Mouse (Mus musculus) heart, postnatal 25 days (tissue): Measurements from ENCODE around the gene Dmtf1. TPM values are rescaled to one million over a fixed set of nuclear protein-coding genes. Genes with fewer than 3 reads are reported as not detected.
"Not testable (repeated sequence)": the region's sequence is repeated elsewhere in the genome, so short reads cannot be mapped to it uniquely, and the experiment has no call there.

Source experiments
- DNase-seq: peaks from one replicate; pipeline ENCODE4 v3.0.0; 2022; ENCODE audit warnings: low spot score
- intact Hi-C: fragments of 180-260 bp; cut with DNase I; formaldehyde crosslinking; loops from one replicate; pipeline ENCODE4 v1.15.1; 2025
- total RNA-seq, 2 experiments: library from RNA; stranded (reverse); gene quantifications; 2 replicates each; pipeline ENCODE4 v1.2.3; 2021

Gene Dmtf1
- total RNA-seq = 10 to 100 TPM; 14.3 to 15.9 TPM

DNA sequence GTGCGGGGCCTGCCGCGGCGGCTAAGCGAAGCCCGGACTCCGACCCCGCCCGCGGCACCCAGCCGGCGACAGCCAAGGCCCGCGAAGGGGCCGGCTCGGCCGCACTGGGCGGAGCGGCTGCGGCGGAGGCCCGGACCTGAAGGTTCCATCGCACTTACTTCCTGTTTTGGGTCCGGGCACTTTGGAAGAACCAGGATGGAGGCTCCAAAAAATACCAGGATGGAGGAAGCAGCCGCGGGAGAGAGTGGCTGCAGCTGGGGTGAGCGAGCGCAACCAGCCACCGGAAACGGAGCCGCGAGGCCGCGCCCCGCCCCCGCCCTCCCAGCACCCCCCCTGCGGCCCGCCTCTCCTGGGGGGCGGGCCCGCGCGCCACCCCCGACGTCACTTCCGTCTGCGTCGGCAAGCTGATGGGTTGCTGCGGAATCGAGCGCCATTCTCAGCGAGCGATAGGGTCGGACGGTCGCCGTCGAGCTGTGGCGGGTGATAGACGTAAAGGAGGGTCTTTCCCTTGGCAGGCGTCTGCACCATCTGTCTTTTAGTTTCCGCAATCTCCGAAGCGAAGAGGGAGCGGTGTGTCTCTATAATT, at the start of gene Dmtf1:
Gene Dmtf1, minus strand, starts transcription at position 321 of the 586 bp plus-strand sequence.
- DNase-seq = peak; percentile 84
- intact Hi-C loops = loop anchor here (5.0 to 10.0 kb wide), 4 partner anchors 59 to 739 kb away; partner anchors contain the start of genes Crot, Dbf4, Slc25a40 and Tmem243

- intact Hi-C loops = no loop called here
- no peak for DNase-seq
These were observed 24.9 kb upstream of the Dmtf1 start for GRCm38 (mm10) chr5:9186467-9186866.

GRCm38 (mm10) chr5:9173295-9173694, 11.7 kb upstream of the Dmtf1 start:
- intact Hi-C loops = no loop called here
- no peak for DNase-seq

GRCm38 (mm10) chr5:9169328-9170005, 7.9 kb upstream of the Dmtf1 start:
- intact Hi-C loops = loop anchor here (1.0 to 10.0 kb wide), 2 partner anchors 258 to 305 kb away; no protein-coding TSS in a partner anchor
- not testable (repeated sequence) for DNase-seq

DNA sequence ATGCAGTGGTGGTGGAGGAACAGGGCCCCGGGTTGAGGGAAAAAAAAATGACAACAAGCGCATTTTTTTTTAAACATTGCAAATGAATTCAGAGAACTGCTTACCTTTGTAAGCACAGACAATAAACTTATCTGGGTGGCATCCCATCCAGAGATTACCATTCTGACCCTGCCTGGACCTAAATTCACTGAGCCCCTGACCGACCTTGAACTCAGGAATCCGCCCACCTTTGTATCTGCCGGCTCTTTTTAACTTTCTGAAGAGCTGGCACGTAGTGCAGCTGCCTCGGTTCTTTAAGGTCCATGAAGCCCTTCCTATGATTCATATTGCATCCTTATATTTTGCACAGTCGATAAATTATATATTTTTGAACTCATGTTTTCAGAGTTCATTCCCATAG, 4.8 kb upstream of the Dmtf1 start:
- DNase-seq = no peak
- intact Hi-C loops = loop anchor here (10.0 kb wide), 1 partner anchor 302 kb away; no protein-coding TSS in a partner anchor

DNA sequence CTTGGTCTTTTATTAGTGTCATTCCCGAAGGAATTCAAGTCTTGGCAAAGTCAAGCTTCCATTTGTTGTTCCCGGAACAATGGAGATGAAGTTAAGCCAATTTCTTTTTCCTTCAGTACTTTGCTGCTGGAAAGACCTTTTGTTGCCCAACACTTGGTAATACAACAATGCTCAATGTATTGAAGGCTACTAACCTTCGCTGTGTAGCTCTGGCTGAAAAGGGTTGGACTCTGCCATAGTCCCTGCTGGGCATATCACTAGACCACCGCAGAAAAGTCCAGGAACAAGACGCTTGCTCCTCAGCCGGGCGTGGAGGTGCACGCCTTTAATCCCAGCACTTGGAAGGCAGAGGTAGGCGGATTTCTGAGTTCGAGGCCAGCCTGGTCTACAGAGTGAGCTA, 3.6 kb upstream of the Dmtf1 start:
- intact Hi-C loops = loop anchor here (10.0 kb wide), 1 partner anchor 300 kb away; no protein-coding TSS in a partner anchor
- DNase-seq = not testable (repeated sequence)

GRCm38 (mm10) chr5:9163411-9163810, 1.8 kb upstream of the Dmtf1 start:
- DNase-seq = no peak
- intact Hi-C loops = loop anchor here (5.0 to 10.0 kb wide), 4 partner anchors 61 to 741 kb away; partner anchors contain the start of genes Crot, Dbf4, Slc25a40 and Tmem243

GRCm38 (mm10) chr5:9162088-9162487, 512 bp upstream of the Dmtf1 start:
- no peak for DNase-seq
- intact Hi-C loops = loop anchor here (5.0 to 10.0 kb wide), 4 partner anchors 60 to 740 kb away; partner anchors contain the start of genes Crot, Dbf4, Slc25a40 and Tmem243

DNA sequence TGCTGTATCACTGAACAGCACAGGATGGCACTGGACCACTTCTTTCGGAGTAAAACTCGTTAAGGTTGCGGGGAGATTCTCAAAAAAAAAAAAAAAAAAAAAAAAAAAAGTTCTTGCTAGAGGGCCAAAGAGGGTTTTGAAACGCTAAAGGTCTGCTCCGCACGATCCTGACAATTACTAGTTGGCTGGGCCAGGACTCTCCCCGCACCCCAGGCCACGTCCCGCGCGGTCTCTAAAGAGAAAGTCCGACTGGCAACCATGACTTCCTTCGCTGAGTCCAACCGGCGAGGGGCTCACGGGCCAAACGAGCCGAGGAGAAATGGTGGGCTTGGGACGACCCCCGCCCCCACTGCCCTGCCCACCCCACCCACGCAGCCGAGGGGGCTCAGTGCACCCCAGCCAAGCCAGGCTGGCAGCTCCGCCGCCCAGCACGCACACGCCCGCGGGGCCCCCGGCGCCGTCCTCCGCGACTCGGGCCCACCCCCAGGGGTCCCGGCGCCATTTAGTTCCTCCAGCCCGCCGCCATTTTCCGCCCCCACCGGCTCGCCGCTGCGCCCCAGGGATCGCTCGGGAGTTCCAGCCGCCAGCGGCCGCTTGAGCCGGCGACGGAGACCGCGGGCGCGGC, 633 bp downstream of the Dmtf1 start:
- no peak for DNase-seq

GRCm38 (mm10) chr5:9157336-9157735, 4.2 kb downstream of the Dmtf1 start:
- DNase-seq = no peak
- intact Hi-C loops = no loop called here

More for the DNA sequence above, 633 bp downstream of the Dmtf1 start:
- intact Hi-C loops = loop anchor here (5.0 to 10.0 kb wide), 4 partner anchors 59 to 739 kb away; partner anchors contain the start of genes Crot, Dbf4, Slc25a40 and Tmem243

GRCm38 (mm10) chr5:9156746-9157145, 4.8 kb downstream of the Dmtf1 start:
- no peak for DNase-seq
- intact Hi-C loops = no loop called here

- intact Hi-C loops = no loop called here
- DNase-seq = no peak
These were observed 12.2 kb downstream of the Dmtf1 start for GRCm38 (mm10) chr5:9149273-9149850.

DNA sequence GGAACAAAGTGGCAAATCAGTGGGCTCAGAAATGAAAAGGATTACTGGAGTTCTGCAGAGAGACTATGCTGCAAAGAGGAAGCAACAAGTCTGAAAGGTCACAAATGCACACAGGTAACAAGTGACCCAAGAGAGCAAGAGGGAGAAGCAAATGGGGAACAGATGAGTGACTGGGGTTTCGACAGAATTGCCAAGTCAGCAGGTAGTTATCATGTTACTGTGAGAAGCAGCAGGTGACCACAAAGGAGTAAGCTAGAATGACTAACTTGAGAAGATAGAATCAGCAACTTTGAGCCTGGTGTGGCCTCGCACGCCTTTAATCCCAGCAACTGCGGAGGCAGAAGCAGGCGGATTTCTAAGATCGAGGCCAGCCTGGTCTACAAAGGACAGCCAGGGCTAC, 19.2 kb downstream of the Dmtf1 start:
- intact Hi-C loops = no loop called here

GRCm38 (mm10) chr5:9140724-9141123, 20.9 kb downstream of the Dmtf1 start:
- intact Hi-C loops = no loop called here
- DNase-seq = no peak

More for the DNA sequence above, 19.2 kb downstream of the Dmtf1 start:
- DNase-seq = no peak

GRCm38 (mm10) chr5:9135588-9135987, 26.0 kb downstream of the Dmtf1 start:
- DNase-seq = no peak
- intact Hi-C loops = no loop called here

- no peak for DNase-seq
- intact Hi-C loops = no loop called here
These were observed 29.8 kb downstream of the Dmtf1 start for GRCm38 (mm10) chr5:9131786-9132185.

GRCm38 (mm10) chr5:9128566-9128965, 33.0 kb downstream of the Dmtf1 start:
- intact Hi-C loops = no loop called here
- DNase-seq = no peak

DNA sequence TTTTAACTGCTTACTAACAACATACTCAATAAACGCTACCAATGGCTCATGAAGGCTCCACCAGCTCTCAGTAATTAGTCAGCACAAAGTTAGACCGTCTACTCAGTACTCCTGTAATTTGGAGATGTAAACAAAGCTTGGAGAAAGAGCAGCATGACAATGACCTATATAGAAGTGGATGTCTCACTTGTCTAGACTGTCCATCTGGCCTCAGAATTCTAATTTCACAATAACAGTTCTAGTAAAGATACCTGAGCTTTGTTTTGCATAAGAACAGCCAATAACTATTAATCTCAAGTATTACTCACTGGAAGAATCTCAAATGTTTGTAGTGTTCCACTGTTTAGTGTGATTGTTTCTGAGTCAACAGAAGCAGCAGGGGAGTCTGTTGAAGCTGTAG, 37.4 kb downstream of the Dmtf1 start:
- intact Hi-C loops = no loop called here

DNA sequence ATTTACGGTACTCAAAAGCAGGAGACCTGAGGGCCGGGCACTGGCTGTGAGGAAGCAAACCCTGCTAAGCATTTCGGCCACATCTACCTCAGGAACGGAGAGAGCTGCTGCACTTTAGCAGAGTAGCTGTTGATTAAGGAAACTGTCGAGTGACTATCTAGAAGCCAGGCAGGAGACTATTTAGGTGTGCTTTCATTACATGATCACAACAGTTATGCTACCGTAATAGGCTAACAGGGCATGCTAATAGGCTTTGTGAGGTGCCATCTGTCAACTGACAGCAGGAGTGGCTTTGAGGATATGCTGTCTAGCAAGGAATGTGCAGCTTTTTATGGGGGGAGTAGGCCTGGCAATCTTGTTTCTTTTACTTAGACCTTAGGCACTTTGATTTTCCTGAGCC, 47.4 kb downstream of the Dmtf1 start:
- intact Hi-C loops = loop anchor here (5.0 kb wide), 1 partner anchor 242 kb away; no protein-coding TSS in a partner anchor
- DNase-seq = no peak

More for the DNA sequence above, 37.4 kb downstream of the Dmtf1 start:
- DNase-seq = no peak

DNA sequence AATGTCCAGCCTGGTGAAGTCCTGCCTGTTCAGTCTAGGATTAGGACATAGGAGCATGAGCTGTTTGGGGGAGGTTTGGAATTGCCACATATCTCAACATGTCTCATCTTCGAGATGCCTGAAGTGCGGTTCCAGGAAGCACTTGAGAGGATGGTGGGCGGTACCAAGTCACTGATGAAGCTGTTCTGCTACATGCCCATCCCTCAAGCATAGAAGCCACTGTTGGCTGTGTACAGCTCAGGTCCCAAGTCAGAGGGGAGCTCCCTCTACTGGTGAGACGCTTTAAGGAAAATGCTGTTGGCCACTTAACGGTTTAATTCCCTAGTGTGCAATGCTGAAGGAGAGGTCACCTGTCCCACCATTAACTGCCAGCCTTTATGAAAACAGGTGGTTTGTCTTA, 49.8 kb downstream of the Dmtf1 start:
- no peak for DNase-seq
- intact Hi-C loops = loop anchor here (5.0 kb wide), 1 partner anchor 239 kb away; no protein-coding TSS in a partner anchor
